Mouse (Mus musculus) forebrain, embryonic 10.5 days (tissue): ENCODE measurements around the gene Slc43a3. TPM values are rescaled to one million over a fixed set of nuclear protein-coding genes. Genes with fewer than 3 reads are reported as not detected.

Source experiments
- DNase-seq: peaks from one replicate; pipeline ENCODE4 v3.0.0-alpha.2; 2017; ENCODE audit warnings: low spot score; ENCODE audit errors: extremely low spot score
- H3K27ac ChIP-seq: fragments of 300-500 bp; sonication (generic); 2 replicates; pipeline ENCODE4 v1.5.1; 2016; ENCODE audit warnings: mild to moderate bottlenecking
- H3K27me3 ChIP-seq: fragments of 300-500 bp; sonication (generic); 2 replicates; pipeline ENCODE4 v1.6.1; 2016; ENCODE audit warnings: mild to moderate bottlenecking; ENCODE audit not compliant: poor library complexity, severe bottlenecking
- H3K36me3 ChIP-seq: fragments of 300-500 bp; sonication (generic); replicated peaks from 2 replicates; pipeline ENCODE4 v1.6.1; 2016; ENCODE audit warnings: mild to moderate bottlenecking, moderate library complexity
- H3K4me1 ChIP-seq: fragments of 300-500 bp; sonication (generic); 2 replicates; pipeline ENCODE4 v1.6.1; 2016
- H3K4me3 ChIP-seq: fragments of 300-500 bp; sonication (generic); 2 replicates; pipeline ENCODE4 v1.5.1; 2016; ENCODE audit warnings: mild to moderate bottlenecking, moderate library complexity
- H3K9me3 ChIP-seq: fragments of 300-500 bp; sonication (generic); 2 replicates; pipeline ENCODE4 v1.6.1; 2016; ENCODE audit warnings: mild to moderate bottlenecking, moderate library complexity
- WGBS: fragments of 180-500 bp; shearing (Covaris S2); methylation state at CpG from one replicate; pipeline ENCODE4 v1.1.7; 2016; 5-methylcytosine and 5-hydroxymethylcytosine counted together
- polyA plus RNA-seq: library from polyadenylated mRNA; unstranded; fragments of >200 nt; fragmentation: Nextera tagmentation; extraction: Ambion mirVana; gene quantifications from 2 replicates; pipeline ENCODE4 v1.2.1, GENCODE M21; 2016

The Slc43a3 gene
- polyA plus RNA-seq, 1 experiment from 2014 or later: 20.8 TPM

GRCm38 (mm10) chr2:84941332-84941731 is 5.0 kb downstream of the Slc43a3 start:
- WGBS: 86% methylated on average over 2 of the region's 2 CpGs
- Histone ChIP-seq H3K4me3 (no peak overlapping the region), H3K4me1 (peaks cover 20% of the 10 kb centered on the region), H3K9me3 (no peaks in the 10 kb centered on the region), H3K27ac (no peak overlapping the region), H3K36me3 (peaks cover 4% of the 10 kb centered on the region; the same call in 1 of the 2 replicates), H3K27me3 (no peaks in the 10 kb centered on the region)
- no peak for DNase-seq

GRCm38 (mm10) chr2:84941795-84942194 is 5.4 kb downstream of the Slc43a3 start:
- no peak overlapping the region for H3K27ac ChIP-seq
- 92% methylated on average over 4 of the region's 4 CpGs for WGBS

DNA sequence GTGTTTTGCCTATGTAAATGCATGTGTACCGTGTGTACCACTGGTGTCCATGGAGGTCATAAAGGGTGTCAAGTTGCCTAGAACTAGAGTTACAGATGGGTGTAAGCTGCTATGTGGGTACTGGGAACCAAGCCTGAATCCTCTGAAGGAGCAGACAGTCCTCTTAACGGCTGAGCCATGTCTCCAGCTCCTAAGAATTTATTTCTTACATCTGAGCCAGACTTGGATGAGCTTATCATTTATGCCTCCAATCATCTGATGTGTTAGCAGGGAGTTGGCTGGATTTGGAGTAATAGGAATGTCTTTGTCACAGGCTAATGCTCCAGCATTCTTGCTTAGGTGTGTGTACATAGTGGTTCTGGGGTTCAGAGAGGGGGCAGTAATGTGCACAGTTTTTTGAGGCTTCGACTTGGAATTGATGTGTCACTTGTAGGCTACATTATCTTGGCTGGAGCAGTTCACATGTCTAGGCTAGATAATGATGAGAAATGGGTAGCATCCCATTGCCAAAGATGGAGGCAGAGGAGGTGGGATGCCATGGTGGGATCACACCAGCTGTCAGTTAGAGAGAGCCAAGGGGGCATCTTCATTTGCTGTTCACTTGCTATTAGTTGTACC is 10.9 kb downstream of the Slc43a3 start:
- WGBS: 90% methylated on average over 3 of the region's 3 CpGs
- Histone ChIP-seq H3K36me3 (peaks cover 46% of the 10 kb centered on the region), H3K9me3 (no peaks in the 10 kb centered on the region)

More at GRCm38 (mm10) chr2:84941795-84942194, 5.4 kb downstream of the Slc43a3 start:
- H3K36me3 ChIP-seq: peaks cover 5% of the 10 kb centered on the region; the same call in 1 of the 2 replicates
- H3K9me3 ChIP-seq: no peaks in the 10 kb centered on the region
- peaks cover 15% of the 10 kb centered on the region for H3K4me1 ChIP-seq
- no peak overlapping the region for H3K4me3 ChIP-seq
- DNase-seq: no peak
- no peaks in the 10 kb centered on the region for H3K27me3 ChIP-seq

GRCm38 (mm10) chr2:84948252-84948651 is 11.9 kb downstream of the Slc43a3 start:
- no peaks in the 10 kb centered on the region for H3K9me3 ChIP-seq
- H3K36me3 ChIP-seq: peaks cover 49% of the 10 kb centered on the region
- no peak overlapping the region for H3K4me3 ChIP-seq
- DNase-seq: no peak
- H3K27me3 ChIP-seq: no peaks in the 10 kb centered on the region
- H3K27ac ChIP-seq: no peak overlapping the region
- WGBS: 89% methylated on average over 7 of the region's 7 CpGs
- H3K4me1 ChIP-seq: no peaks in the 10 kb centered on the region

More for the DNA sequence above, 10.9 kb downstream of the Slc43a3 start:
- Histone ChIP-seq H3K4me1 (no peaks in the 10 kb centered on the region), H3K4me3 (no peak overlapping the region), H3K27me3 (no peaks in the 10 kb centered on the region), H3K27ac (no peak overlapping the region)
- no peak for DNase-seq

DNA sequence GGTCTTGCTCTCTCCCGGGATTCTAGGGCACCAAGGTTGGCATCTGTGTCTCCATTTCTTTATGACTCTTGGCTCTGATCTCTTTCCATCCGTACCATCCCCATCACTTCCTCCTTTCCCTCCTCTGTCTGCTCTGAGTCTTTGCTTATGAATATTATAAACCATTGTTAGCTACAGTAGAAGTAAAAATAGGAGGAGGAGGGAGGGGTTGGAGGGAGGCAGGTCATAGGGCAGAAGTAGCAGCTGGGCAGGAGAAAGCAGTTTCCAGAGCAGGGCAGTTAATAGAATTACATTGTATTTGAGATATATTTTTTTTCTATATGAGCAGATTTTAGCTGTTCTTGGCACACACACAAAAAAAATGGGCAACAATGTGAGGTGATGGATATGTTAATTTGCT is 12.3 kb downstream of the Slc43a3 start:
- no peaks in the 10 kb centered on the region for H3K9me3 ChIP-seq
- H3K4me1 ChIP-seq: no peaks in the 10 kb centered on the region
- peaks cover 53% of the 10 kb centered on the region for H3K36me3 ChIP-seq
- H3K4me3 ChIP-seq: no peak overlapping the region
- WGBS: 83% methylated on average over 2 of the region's 2 CpGs
- no peak overlapping the region for H3K27ac ChIP-seq
- H3K27me3 ChIP-seq: no peaks in the 10 kb centered on the region
- no peak for DNase-seq

GRCm38 (mm10) chr2:84951027-84951426 is 14.6 kb downstream of the Slc43a3 start:
- DNase-seq: no peak
- 94% methylated on average over 8 of the region's 8 CpGs for WGBS
- Histone ChIP-seq H3K36me3 (peaks cover 55% of the 10 kb centered on the region), H3K4me3 (no peak overlapping the region), H3K4me1 (no peaks in the 10 kb centered on the region), H3K9me3 (no peaks in the 10 kb centered on the region), H3K27me3 (no peaks in the 10 kb centered on the region), H3K27ac (no peak overlapping the region)

DNA sequence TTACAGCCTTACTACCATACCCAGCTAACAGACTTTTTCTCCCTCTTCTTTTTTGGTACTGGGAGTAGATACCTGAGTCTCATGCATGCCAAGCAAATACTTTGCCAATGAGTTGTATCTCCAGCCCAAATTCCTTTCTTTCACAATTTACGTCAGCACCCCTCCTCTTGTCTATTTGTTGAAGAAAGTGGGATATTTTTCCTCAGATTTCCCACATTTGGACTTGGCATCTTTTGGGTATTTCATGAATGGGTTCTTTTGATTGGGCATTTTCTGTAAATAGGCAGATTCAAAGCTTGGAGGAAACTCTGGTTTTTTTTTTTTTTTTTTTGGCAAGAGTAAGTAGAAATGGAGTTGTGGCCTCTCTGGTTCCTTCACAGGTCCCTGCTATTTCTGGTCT is 15.9 kb downstream of the Slc43a3 start:
- H3K36me3 ChIP-seq: peaks cover 56% of the 10 kb centered on the region
- H3K9me3 ChIP-seq: no peaks in the 10 kb centered on the region
- no peaks in the 10 kb centered on the region for H3K27me3 ChIP-seq
- no peak for DNase-seq
- H3K4me3 ChIP-seq: no peak overlapping the region
- WGBS: 96% methylated on average over 1 of the region's 1 CpGs
- no peaks in the 10 kb centered on the region for H3K4me1 ChIP-seq
- no peak overlapping the region for H3K27ac ChIP-seq

DNA sequence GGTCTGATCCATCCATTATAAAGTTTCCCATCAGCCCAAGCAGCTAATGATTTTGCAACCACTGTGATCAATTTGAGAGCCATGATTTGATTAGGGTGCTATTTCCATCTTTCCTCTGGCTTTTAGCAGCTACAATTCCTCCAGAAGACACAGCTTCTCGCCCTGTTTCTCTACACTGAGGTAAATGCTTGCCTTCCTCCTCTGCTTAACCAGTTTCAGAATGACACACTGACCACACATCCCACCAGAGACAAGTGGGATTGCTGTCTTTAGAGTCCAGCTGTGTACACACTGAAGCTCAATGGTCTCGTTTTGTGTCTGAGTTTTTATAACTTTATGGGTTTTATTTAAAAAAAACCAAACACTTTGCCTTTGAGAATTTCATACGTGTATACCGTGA is 16.3 kb downstream of the Slc43a3 start:
- Histone ChIP-seq H3K27ac (no peak overlapping the region), H3K9me3 (no peaks in the 10 kb centered on the region), H3K36me3 (peaks cover 51% of the 10 kb centered on the region), H3K4me3 (no peak overlapping the region), H3K27me3 (no peaks in the 10 kb centered on the region), H3K4me1 (no peaks in the 10 kb centered on the region)
- no peak for DNase-seq
- 92% methylated on average over 4 of the region's 4 CpGs for WGBS

DNA sequence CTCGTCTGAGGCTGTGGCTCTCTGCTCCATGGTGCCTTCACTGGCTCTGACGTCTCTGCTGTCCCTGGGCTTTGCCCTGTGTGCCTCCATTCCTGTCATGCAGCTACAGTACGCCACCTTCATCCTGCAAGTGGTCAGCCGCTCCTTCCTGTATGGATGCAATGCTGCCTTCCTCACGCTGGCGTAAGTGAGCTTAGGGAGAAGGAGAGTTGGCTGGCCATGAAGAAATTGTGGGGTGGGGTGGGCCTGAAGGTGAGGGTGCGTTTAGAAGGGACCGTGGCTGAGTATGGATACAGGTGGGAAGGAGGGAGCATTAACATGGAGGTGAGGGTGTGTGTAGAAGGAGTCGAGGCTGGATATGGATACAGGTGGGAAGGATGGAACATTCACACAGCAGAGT is 19.1 kb downstream of the Slc43a3 start:
- 90% methylated on average over 9 of the region's 9 CpGs for WGBS

GRCm38 (mm10) chr2:84956274-84956673 is 19.9 kb downstream of the Slc43a3 start:
- Histone ChIP-seq H3K27ac (no peak overlapping the region), H3K4me3 (no peak overlapping the region), H3K9me3 (no peaks in the 10 kb centered on the region), H3K4me1 (no peaks in the 10 kb centered on the region), H3K27me3 (no peaks in the 10 kb centered on the region), H3K36me3 (peaks cover 21% of the 10 kb centered on the region)
- 58% methylated on average over 5 of the region's 5 CpGs for WGBS
- peak; percentile 47 for DNase-seq

More for the DNA sequence above, 19.1 kb downstream of the Slc43a3 start:
- Histone ChIP-seq H3K27ac (no peak overlapping the region), H3K9me3 (no peaks in the 10 kb centered on the region), H3K36me3 (peaks cover 29% of the 10 kb centered on the region), H3K4me1 (no peaks in the 10 kb centered on the region), H3K27me3 (no peaks in the 10 kb centered on the region), H3K4me3 (no peak overlapping the region)
- no peak for DNase-seq

GRCm38 (mm10) chr2:84958588-84959264 is 22.3 kb downstream of the Slc43a3 start:
- no peak overlapping the region for H3K27ac ChIP-seq
- peaks cover 9% of the 10 kb centered on the region for H3K4me1 ChIP-seq
- WGBS: 95% methylated on average over 11 of the region's 11 CpGs
- DNase-seq: no peak
- no peaks in the 10 kb centered on the region for H3K27me3 ChIP-seq
- H3K36me3 ChIP-seq: peaks cover 10% of the 10 kb centered on the region; the same call in 1 of the 2 replicates
- no peaks in the 10 kb centered on the region for H3K9me3 ChIP-seq
- H3K4me3 ChIP-seq: no peak overlapping the region

DNA sequence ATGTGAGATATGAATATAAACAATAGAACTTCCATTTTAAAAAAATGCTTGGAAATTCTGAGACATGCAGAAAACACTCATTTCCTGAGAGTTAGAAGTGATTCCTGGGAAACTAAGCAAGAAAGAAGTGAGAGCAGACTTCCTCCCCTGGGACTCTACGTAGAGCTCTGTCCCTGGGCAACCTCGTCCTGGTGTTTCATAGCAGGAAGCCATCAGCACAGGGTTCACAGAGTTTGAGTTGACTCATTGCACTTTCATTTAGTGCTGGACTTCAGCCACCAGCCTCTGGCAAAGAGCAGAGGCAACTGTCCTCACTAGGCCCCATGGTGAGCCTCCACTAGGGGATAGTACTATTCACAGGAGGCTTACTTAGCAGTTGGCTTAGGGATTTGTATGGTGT is 24.9 kb downstream of the Slc43a3 start:
- no peaks in the 10 kb centered on the region for H3K9me3 ChIP-seq
- peaks cover 9% of the 10 kb centered on the region for H3K4me1 ChIP-seq
- no peak overlapping the region for H3K27ac ChIP-seq
- peaks cover 4% of the 10 kb centered on the region; the same call in 1 of the 2 replicates for H3K36me3 ChIP-seq
- no peak for DNase-seq
- 77% methylated on average over 2 of the region's 2 CpGs for WGBS
- H3K27me3 ChIP-seq: no peaks in the 10 kb centered on the region
- H3K4me3 ChIP-seq: no peak overlapping the region

DNA sequence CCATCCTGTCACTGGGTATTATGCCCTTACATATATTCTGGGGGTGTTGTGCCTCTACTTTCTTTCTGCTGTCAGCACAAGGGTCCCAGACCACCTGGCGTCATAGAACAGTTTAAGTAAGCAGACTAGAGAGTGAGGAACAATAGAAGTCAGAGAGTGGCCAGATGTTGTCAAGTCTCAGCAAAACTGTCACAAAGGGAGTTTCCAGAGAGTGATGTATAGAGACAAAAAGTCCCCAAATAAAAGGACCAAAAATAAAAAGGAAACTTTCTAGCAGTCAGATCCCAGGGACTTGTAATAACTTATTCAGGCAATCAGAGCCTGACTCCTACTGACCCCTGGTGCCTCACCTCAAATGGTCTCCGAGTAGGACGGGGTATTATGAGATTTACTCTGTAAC is 25.5 kb downstream of the Slc43a3 start:
- DNase-seq: no peak
- WGBS: 84% methylated on average over 3 of the region's 3 CpGs
- H3K27ac ChIP-seq: no peak overlapping the region

More for the DNA sequence above, 25.5 kb downstream of the Slc43a3 start:
- Histone ChIP-seq H3K4me1 (peaks cover 9% of the 10 kb centered on the region), H3K9me3 (no peaks in the 10 kb centered on the region), H3K36me3 (no peaks in the 10 kb centered on the region; the same call in 1 of the 2 replicates), H3K27me3 (no peaks in the 10 kb centered on the region), H3K4me3 (no peak overlapping the region)
